Mouse (Mus musculus) heart, embryonic 15.5 days (tissue): ENCODE results near the gene Arsj. TPM values are rescaled to one million over a fixed set of nuclear protein-coding genes. Genes with fewer than 3 reads are reported as not detected.

Experiments
- ATAC-seq: fragments of 200-750 bp; cut with Nextera tagmentation; replicated peaks from 2 replicates; pipeline ENCODE4 v1.8.0; 2017; ENCODE audit warnings: low read depth, moderate TSS enrichment; ENCODE audit not compliant: insufficient number of reproducible peaks, insufficient read depth, low FRiP score
- H3K27ac ChIP-seq: fragments of 300-500 bp; sonication (generic); 2 replicates; pipeline ENCODE4 v1.5.1; 2015; ENCODE audit warnings: mild to moderate bottlenecking, inconsistent platforms
- H3K27me3 ChIP-seq: fragments of 300-500 bp; sonication (generic); 2 replicates; pipeline ENCODE4 v1.6.1; 2015; ENCODE audit warnings: inconsistent platforms
- H3K36me3 ChIP-seq: fragments of 300-500 bp; sonication (generic); 2 replicates; pipeline ENCODE4 v1.6.1; 2015; ENCODE audit warnings: mild to moderate bottlenecking, inconsistent platforms
- H3K4me1 ChIP-seq: fragments of 300-500 bp; sonication (generic); replicated peaks from 2 replicates; pipeline ENCODE4 v1.6.1; 2015; ENCODE audit warnings: inconsistent platforms
- H3K4me2 ChIP-seq: fragments of 300-500 bp; sonication (generic); 2 replicates; pipeline ENCODE4 v1.6.1; 2015; ENCODE audit warnings: inconsistent platforms, mild to moderate bottlenecking, moderate library complexity
- H3K4me3 ChIP-seq: fragments of 300-500 bp; sonication (generic); 2 replicates; pipeline ENCODE4 v1.5.1; 2015; ENCODE audit warnings: mild to moderate bottlenecking, inconsistent platforms
- H3K9ac ChIP-seq: fragments of 300-500 bp; sonication (generic); 2 replicates; pipeline ENCODE4 v1.6.1; 2015; ENCODE audit warnings: mild to moderate bottlenecking, inconsistent platforms
- H3K9me3 ChIP-seq: fragments of 300-500 bp; sonication (generic); replicated peaks from 2 replicates; pipeline ENCODE4 v1.6.1; 2016; ENCODE audit warnings: inconsistent platforms
- WGBS: fragments of 180-500 bp; shearing (Covaris S2); methylation state at CpG from one replicate; pipeline ENCODE4 v1.1.7; 2015; ENCODE audit warnings: mixed read lengths; 5-methylcytosine and 5-hydroxymethylcytosine counted together
- polyA plus RNA-seq: library from polyadenylated mRNA; unstranded; fragments of >200 nt; fragmentation: Nextera tagmentation; extraction: Ambion mirVana; gene quantifications from 2 replicates; pipeline ENCODE4 v1.2.1, GENCODE M21; 2015

Gene Arsj
- polyA plus RNA-seq, 1 experiment from 2014 or later: 1.1 TPM

DNA sequence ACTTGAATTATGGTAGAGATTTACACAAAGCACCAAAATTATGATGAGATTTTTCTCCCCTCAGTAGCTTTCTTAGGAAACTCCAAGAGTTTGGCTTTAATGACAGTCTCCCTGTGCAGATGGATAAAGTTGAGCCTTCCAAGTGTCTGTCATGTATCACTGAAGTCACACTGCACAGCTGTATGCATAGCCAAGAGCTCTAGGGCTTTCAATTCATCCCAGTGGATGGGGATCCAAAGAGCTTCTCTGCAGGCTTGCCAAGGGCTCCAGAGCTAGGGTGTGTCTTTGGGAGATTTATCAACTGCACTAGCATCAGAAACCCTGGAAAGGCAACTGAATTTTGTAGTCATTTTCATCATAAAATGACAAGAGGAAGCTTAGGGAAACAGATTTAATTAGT lies 7.1 kb downstream of the Arsj start:
- Histone ChIP-seq H3K27ac (no peak overlapping the region), H3K4me3 (no peak overlapping the region), H3K9ac (no peak overlapping the region), H3K27me3 (no peaks in the 10 kb centered on the region), H3K9me3 (no peaks in the 10 kb centered on the region), H3K4me1 (no peaks in the 10 kb centered on the region), H3K36me3 (no peaks in the 10 kb centered on the region), H3K4me2 (no peak overlapping the region)
- ATAC-seq: no peak

GRCm38 (mm10) chr3:126372815-126373545 lies 9.5 kb downstream of the Arsj start:
- Histone ChIP-seq H3K9ac (no peak overlapping the region), H3K27me3 (no peaks in the 10 kb centered on the region), H3K4me1 (no peaks in the 10 kb centered on the region), H3K9me3 (no peaks in the 10 kb centered on the region), H3K4me3 (no peak overlapping the region), H3K27ac (no peak overlapping the region), H3K36me3 (no peaks in the 10 kb centered on the region), H3K4me2 (no peak overlapping the region)
- ATAC-seq: no peak
- WGBS: 64% methylated on average over 9 of the region's 9 CpGs

GRCm38 (mm10) chr3:126373721-126374120 lies 10.2 kb downstream of the Arsj start:
- Histone ChIP-seq H3K9ac (no peak overlapping the region), H3K36me3 (no peaks in the 10 kb centered on the region), H3K27me3 (no peaks in the 10 kb centered on the region), H3K4me3 (no peak overlapping the region), H3K9me3 (no peaks in the 10 kb centered on the region), H3K27ac (no peak overlapping the region), H3K4me1 (no peaks in the 10 kb centered on the region), H3K4me2 (no peak overlapping the region)
- no peak for ATAC-seq
- 85% methylated on average over 1 of the region's 1 CpGs for WGBS

DNA sequence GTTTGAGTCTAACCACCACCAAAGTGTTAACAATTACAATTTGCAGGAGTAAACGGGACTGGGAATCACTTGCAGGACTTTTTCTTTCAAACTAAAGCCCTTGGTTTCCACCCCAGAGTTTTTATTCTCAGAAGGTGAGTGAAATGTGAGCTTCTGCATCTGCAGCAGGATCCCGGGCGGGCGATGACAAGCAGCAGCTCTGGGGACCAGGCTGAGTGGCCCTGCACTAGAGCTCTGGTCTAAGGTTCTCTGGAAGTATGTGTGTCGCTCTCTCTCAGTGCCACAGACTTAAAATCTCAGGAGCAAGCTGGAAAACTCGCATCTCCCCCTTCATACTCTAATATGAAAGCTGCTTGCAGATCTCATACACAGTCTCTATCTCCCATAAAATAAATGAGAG lies 15.8 kb downstream of the Arsj start:
- no peak for ATAC-seq
- Histone ChIP-seq H3K27ac (no peak overlapping the region), H3K4me2 (no peak overlapping the region), H3K27me3 (no peaks in the 10 kb centered on the region), H3K36me3 (no peaks in the 10 kb centered on the region), H3K9ac (no peak overlapping the region), H3K4me1 (no peaks in the 10 kb centered on the region), H3K4me3 (no peak overlapping the region), H3K9me3 (no peaks in the 10 kb centered on the region)
- 49% methylated on average over 6 of the region's 6 CpGs for WGBS

DNA sequence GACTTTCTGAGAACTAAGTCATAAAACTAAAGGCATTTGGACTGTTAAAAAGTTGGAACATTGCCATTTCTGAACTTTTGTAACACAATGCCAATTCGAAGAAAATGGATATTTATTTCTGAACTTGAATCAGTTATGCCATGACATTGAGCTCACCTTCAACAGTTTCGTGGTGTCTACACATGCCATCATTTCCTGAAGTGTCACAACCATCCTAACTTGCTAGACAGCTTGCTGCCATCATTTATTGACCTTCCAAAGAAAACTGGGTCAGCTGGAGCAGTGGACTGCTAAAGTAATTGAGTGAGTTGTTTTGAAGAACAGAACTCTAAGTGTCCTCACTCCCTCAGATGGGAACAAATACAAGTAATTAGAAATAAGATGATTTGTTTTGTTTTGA lies 16.2 kb downstream of the Arsj start:
- no peaks in the 10 kb centered on the region for H3K4me1 ChIP-seq
- WGBS: 60% methylated on average over 2 of the region's 2 CpGs
- no peak overlapping the region for H3K4me2 ChIP-seq
- no peak overlapping the region for H3K27ac ChIP-seq
- ATAC-seq: no peak
- H3K9me3 ChIP-seq: no peaks in the 10 kb centered on the region
- H3K36me3 ChIP-seq: no peaks in the 10 kb centered on the region
- H3K4me3 ChIP-seq: no peak overlapping the region
- H3K9ac ChIP-seq: no peak overlapping the region
- H3K27me3 ChIP-seq: no peaks in the 10 kb centered on the region

DNA sequence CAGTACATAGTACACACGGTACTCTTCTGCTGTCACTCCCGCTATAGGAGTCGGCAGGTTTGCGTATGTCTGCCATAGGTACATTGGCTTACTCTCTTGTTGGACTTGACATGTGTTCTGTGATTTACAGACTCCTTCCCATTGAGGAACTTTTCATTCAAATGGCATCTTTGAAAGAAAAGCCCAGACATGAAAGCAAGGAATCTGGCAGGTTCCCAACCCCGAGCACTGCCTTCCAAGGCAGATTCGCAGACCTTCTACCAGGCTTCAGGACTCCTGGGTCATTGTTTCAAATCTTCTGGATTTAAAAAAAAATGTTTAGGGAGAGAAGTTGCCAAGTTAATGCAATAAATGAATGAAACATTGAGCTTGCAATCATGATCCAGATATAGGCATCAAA lies 19.8 kb downstream of the Arsj start:
- no peaks in the 10 kb centered on the region for H3K4me1 ChIP-seq
- H3K4me2 ChIP-seq: no peak overlapping the region
- no peak overlapping the region for H3K4me3 ChIP-seq
- no peaks in the 10 kb centered on the region for H3K27me3 ChIP-seq
- H3K27ac ChIP-seq: no peak overlapping the region
- ATAC-seq: no peak
- 86% methylated on average over 6 of the region's 6 CpGs for WGBS
- H3K9ac ChIP-seq: no peak overlapping the region
- no peaks in the 10 kb centered on the region for H3K36me3 ChIP-seq
- H3K9me3 ChIP-seq: no peaks in the 10 kb centered on the region

DNA sequence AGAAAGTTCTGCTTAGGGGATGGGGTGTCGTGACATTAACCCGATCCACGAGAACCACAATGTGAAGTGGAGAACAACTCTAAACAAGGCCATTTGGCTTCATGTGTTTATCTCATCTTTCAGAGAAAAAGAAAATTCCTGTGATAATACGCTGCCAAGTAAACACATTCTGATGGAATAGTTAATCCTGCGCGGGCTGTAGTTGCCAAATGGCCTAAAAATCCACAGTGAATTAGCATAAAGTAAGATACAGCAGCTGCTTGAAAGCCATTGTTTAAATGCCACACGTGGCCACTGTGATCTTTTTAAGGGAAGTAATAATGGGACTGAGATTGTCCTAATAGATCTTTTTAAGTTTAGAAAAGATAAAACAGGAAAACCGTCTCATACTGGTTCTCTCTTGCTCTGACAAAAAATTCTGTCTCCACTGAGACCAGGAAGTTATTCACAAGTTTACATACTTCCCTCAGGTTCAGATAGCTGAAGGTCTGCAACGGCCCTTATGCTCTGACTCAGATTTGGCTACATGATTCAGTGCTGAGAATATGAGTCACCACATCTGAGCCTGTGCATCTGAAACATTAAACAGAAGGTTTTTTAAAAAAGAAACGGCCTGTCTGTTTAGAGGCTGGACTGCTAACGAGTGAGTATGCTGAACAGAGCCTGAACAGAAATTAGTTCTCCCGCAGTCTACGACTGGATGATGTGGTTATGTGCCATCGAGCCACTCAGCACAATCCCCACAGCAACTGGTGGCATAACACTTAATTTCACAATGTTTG lies 21.4 kb downstream of the Arsj start:
- no peaks in the 10 kb centered on the region for H3K36me3 ChIP-seq
- ATAC-seq: peak; percentile 58
- H3K27me3 ChIP-seq: no peaks in the 10 kb centered on the region
- H3K4me1 ChIP-seq: no peaks in the 10 kb centered on the region
- no peak overlapping the region for H3K9ac ChIP-seq
- peak overlapping the region; percentile 48 for H3K27ac ChIP-seq
- H3K9me3 ChIP-seq: no peaks in the 10 kb centered on the region
- no peak overlapping the region for H3K4me3 ChIP-seq
- H3K4me2 ChIP-seq: no peak overlapping the region
- 49% methylated on average over 14 of the region's 14 CpGs for whole genome bisulfite sequencing

DNA sequence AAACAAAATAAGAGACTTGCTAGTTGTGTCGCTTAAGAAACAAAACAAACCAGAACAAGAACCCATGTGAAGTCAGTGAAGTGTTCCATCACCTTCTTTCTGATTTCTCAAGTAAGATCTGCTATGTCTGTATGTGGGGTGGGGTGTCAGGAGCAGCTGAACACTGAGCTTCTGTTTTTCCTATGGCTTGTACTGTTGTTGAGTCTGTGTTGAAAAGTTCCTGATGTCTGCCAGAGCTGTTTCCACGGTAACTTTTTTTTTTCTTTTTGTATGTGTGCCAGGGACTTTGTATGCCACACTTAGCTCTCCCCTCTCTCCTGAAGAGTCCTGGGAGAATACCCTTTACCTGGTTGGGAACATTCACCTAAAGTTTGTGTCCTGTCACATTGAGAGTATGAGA lies 34.0 kb downstream of the Arsj start:
- WGBS: 49% methylated on average over 2 of the region's 2 CpGs
- Histone ChIP-seq H3K4me2 (no peak overlapping the region), H3K36me3 (no peaks in the 10 kb centered on the region), H3K9ac (no peak overlapping the region), H3K9me3 (no peaks in the 10 kb centered on the region), H3K27me3 (no peaks in the 10 kb centered on the region), H3K4me1 (0 out of 2 replicates have a peak, but pooled peaks cover 5% of the 10 kb centered on the region), H3K4me3 (no peak overlapping the region), H3K27ac (0 out of 2 replicates have a peak overlapping the region, but pooled peaks have one; percentile 29)
- 0 out of 2 replicates have a peak, but pooled peaks have one; percentile 43 for ATAC-seq

- peak; percentile 53; the same call in 1 of the 2 replicates for ATAC-seq
- Histone ChIP-seq H3K4me1 (0 out of 2 replicates have a peak, but pooled peaks cover 5% of the 10 kb centered on the region), H3K36me3 (no peaks in the 10 kb centered on the region), H3K4me2 (no peak overlapping the region), H3K4me3 (no peak overlapping the region), H3K27me3 (no peaks in the 10 kb centered on the region), H3K9ac (no peak overlapping the region), H3K9me3 (no peaks in the 10 kb centered on the region), H3K27ac (peak overlapping the region; percentile 29; the same call in 1 of the 2 replicates)
- 22% methylated on average over 7 of the region's 7 CpGs for WGBS
Observed at GRCm38 (mm10) chr3:126397985-126398630, 34.6 kb downstream of the Arsj start.

GRCm38 (mm10) chr3:126400726-126401125 lies 37.2 kb downstream of the Arsj start:
- Histone ChIP-seq H3K4me2 (no peak overlapping the region), H3K4me3 (no peak overlapping the region), H3K36me3 (no peaks in the 10 kb centered on the region), H3K27me3 (no peaks in the 10 kb centered on the region), H3K4me1 (0 out of 2 replicates have a peak, but pooled peaks cover 5% of the 10 kb centered on the region), H3K9me3 (no peaks in the 10 kb centered on the region), H3K9ac (no peak overlapping the region), H3K27ac (no peak overlapping the region)
- ATAC-seq: no peak
- 58% methylated on average over 4 of the region's 4 CpGs for WGBS

DNA sequence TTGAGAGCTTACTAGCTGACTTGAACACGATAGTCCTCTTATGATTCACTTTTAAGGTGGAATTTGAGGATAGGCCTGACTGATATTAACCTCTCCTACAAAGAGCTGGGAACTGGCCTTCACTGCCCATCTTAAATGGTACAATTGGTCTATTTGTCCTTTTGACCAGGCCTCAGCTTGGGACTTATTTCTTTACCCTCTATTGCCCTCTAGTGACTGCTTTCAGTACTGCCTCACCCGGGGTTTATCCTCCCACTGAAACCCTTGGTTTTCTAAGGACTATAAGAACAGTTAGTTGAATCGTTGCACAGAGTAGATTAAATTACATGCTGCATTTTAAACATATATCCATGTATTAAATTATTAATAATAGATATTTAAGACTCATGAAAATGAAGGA lies 39.4 kb downstream of the Arsj start:
- ATAC-seq: 0 out of 2 replicates have a peak, but pooled peaks have one; percentile 43
- Histone ChIP-seq H3K36me3 (no peaks in the 10 kb centered on the region), H3K4me3 (no peak overlapping the region), H3K27ac (no peak overlapping the region), H3K4me2 (no peak overlapping the region), H3K27me3 (no peaks in the 10 kb centered on the region), H3K4me1 (0 out of 2 replicates have a peak, but pooled peaks cover 5% of the 10 kb centered on the region), H3K9ac (no peak overlapping the region), H3K9me3 (no peaks in the 10 kb centered on the region)
- WGBS: 23% methylated on average over 3 of the region's 3 CpGs
